Mouse (Mus musculus) limb, embryonic 13.5 days (tissue): ENCODE results near the gene Eml6. TPM values are rescaled to one million over a fixed set of nuclear protein-coding genes. Genes with fewer than 3 reads are reported as not detected.

Experiments
- ATAC-seq: fragments of 200-750 bp; cut with Nextera tagmentation; 2 replicates; pipeline ENCODE4 v1.8.0; 2017; ENCODE audit warnings: low read depth, moderate number of reproducible peaks, moderate TSS enrichment; ENCODE audit not compliant: low FRiP score
- H3K27ac ChIP-seq: fragments of 300-500 bp; sonication (generic); 2 replicates; pipeline ENCODE4 v1.5.1; 2015; ENCODE audit warnings: inconsistent platforms, mild to moderate bottlenecking, moderate library complexity
- H3K27me3 ChIP-seq: fragments of 300-500 bp; sonication (generic); 2 replicates; pipeline ENCODE4 v1.6.1; 2015; ENCODE audit warnings: mild to moderate bottlenecking, inconsistent platforms
- H3K36me3 ChIP-seq: fragments of 300-500 bp; sonication (generic); 2 replicates; pipeline ENCODE4 v1.6.1; 2015; ENCODE audit warnings: inconsistent platforms, mild to moderate bottlenecking, moderate library complexity
- H3K4me1 ChIP-seq: fragments of 300-500 bp; sonication (generic); 2 replicates; pipeline ENCODE4 v1.6.1; 2015; ENCODE audit warnings: inconsistent platforms
- H3K4me2 ChIP-seq: fragments of 300-500 bp; sonication (generic); replicated peaks from 2 replicates; pipeline ENCODE4 v1.6.1; 2015; ENCODE audit warnings: inconsistent platforms, mild to moderate bottlenecking, moderate library complexity
- H3K4me3 ChIP-seq: fragments of 300-500 bp; sonication (generic); 2 replicates; pipeline ENCODE4 v1.5.1; 2015; ENCODE audit warnings: moderate library complexity, mild to moderate bottlenecking, inconsistent platforms
- H3K9ac ChIP-seq: fragments of 300-500 bp; sonication (generic); 2 replicates; pipeline ENCODE4 v1.6.1; 2015; ENCODE audit warnings: mild to moderate bottlenecking, inconsistent platforms
- H3K9me3 ChIP-seq: fragments of 300-500 bp; sonication (generic); 2 replicates; pipeline ENCODE4 v1.6.1; 2016; ENCODE audit warnings: inconsistent platforms
- WGBS: fragments of 180-500 bp; shearing (Covaris S2); methylation state at CpG from one replicate; pipeline ENCODE4 v1.1.7; 2015; 5-methylcytosine and 5-hydroxymethylcytosine counted together
- polyA plus RNA-seq: library from polyadenylated mRNA; unstranded; fragments of >200 nt; fragmentation: Nextera tagmentation; extraction: Ambion mirVana; gene quantifications from 2 replicates; pipeline ENCODE4 v1.2.1, GENCODE M21; 2015

Eml6 gene
- polyA plus RNA-seq, 1 experiment from 2014 or later = 0.59 TPM

DNA sequence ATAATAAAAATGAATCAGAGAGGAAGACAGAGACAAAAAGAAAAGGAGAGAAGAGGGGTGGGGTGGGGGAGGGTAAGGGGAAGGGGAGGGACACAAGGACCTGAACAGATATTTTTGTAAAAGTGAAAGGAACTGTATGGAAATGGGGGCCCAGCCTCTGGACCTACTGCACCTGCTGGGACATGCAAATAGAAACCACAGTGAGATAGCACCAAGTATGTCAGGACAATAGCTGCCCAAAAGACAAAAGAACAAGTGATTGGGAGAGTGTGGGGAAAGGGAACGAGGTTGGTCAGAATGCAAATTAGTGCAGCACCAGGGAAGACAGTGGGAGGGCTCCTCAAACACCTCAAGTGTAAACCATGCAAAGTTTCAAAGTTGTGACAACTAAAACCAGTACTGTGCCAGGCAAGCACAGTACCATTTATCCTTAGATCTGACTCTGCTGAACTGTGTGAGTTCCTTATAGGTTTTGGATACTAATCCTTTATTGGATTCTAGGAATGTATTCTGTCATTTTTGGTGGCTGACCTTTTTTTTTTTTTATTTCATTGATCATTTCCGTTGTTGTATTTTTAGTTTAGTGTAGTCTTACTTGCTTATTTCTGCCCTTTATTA, 246.3 kb downstream of the Eml6 start:
- H3K36me3 ChIP-seq = no peaks in the 10 kb centered on the region
- no peaks in the 10 kb centered on the region for H3K9me3 ChIP-seq
- H3K27me3 ChIP-seq = no peaks in the 10 kb centered on the region
- ATAC-seq = no peak
- H3K4me2 ChIP-seq = no peak overlapping the region
- no peak overlapping the region for H3K27ac ChIP-seq
- H3K9ac ChIP-seq = no peak overlapping the region
- no peak overlapping the region for H3K4me3 ChIP-seq
- 48% methylated on average over 2 of the region's 2 CpGs for WGBS
- no peaks in the 10 kb centered on the region for H3K4me1 ChIP-seq

DNA sequence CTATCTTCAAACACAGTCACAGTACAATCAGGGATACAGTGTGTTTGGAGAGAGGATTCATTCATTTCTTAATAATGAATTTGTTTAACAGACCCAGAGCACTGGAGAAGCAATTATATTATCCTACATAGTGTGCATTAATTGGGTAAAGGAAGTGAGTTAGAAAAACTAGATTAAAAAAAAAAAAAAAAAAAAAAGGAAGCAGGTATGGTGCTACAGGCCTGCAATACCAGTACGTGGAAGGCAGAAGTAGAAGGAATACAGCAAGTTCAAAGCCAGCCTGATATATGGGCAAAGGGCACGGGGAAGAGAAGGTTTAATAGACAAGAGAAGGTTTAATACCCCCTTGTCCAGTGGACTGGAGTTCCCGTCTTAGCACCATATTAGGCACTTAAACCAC, 246.9 kb downstream of the Eml6 start:
- ATAC-seq = no peak
- H3K36me3 ChIP-seq = no peaks in the 10 kb centered on the region
- H3K4me2 ChIP-seq = no peak overlapping the region
- H3K4me1 ChIP-seq = no peaks in the 10 kb centered on the region
- 69% methylated on average over 3 of the region's 3 CpGs for WGBS
- no peak overlapping the region for H3K4me3 ChIP-seq
- H3K27ac ChIP-seq = no peak overlapping the region
- H3K9me3 ChIP-seq = no peaks in the 10 kb centered on the region
- H3K27me3 ChIP-seq = no peaks in the 10 kb centered on the region
- H3K9ac ChIP-seq = no peak overlapping the region

DNA sequence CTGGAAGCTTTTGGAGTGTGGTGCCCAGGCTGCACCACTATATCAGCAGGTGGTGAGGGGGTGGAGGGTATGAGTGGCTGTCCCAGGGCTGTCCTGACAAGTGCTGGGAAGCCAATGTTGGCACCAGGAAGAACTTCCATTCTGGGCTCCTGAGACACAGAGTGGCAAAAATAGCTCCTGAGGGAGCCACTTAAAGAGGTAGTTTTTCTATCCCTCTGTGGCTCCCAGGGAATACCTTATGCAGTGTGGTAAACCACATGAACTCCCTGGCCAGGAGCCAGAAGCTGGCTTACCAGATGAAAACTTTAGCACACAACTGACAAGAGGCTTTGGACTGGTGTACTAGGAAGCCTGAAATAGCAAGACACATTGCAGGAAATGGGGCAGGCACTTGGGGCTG, 247.9 kb downstream of the Eml6 start:
- H3K4me3 ChIP-seq = no peak overlapping the region
- H3K36me3 ChIP-seq = no peaks in the 10 kb centered on the region
- no peak overlapping the region for H3K9ac ChIP-seq
- H3K4me2 ChIP-seq = no peak overlapping the region
- H3K27ac ChIP-seq = no peak overlapping the region
- H3K4me1 ChIP-seq = no peaks in the 10 kb centered on the region
- ATAC-seq = no peak; the same call in 1 of the 2 replicates
- no peaks in the 10 kb centered on the region for H3K9me3 ChIP-seq
- H3K27me3 ChIP-seq = no peaks in the 10 kb centered on the region

- ATAC-seq = no peak; the same call in 1 of the 2 replicates
- WGBS = 67% methylated on average over 2 of the region's 2 CpGs
- H3K36me3 ChIP-seq = no peaks in the 10 kb centered on the region
- H3K27ac ChIP-seq = no peak overlapping the region
- no peaks in the 10 kb centered on the region for H3K9me3 ChIP-seq
- H3K27me3 ChIP-seq = no peaks in the 10 kb centered on the region
- no peak overlapping the region for H3K4me2 ChIP-seq
- H3K4me1 ChIP-seq = no peaks in the 10 kb centered on the region
- no peak overlapping the region for H3K9ac ChIP-seq
- H3K4me3 ChIP-seq = no peak overlapping the region
Observed at GRCm38 (mm10) chr11:29774760-29775159, 251.1 kb downstream of the Eml6 start.

DNA sequence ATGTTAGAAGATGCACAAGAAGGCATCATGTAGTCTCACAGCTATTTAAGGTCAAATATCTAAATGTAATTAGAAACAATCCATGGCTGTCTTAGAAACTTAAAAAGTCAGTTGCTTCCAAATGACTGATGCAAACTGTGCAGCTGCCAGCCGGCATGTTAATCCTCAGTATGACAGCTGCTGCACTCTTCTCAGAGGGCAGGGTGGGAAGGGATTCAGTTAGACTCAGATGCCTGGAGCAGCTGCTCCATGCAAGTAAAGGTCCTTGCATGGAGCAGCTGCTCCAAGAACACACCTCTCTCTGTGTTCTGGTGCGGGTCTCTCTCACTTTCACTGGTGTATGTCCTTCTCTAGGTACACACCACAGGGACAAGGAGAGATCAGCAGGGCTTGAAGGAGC, 251.5 kb downstream of the Eml6 start:
- no peak overlapping the region for H3K27ac ChIP-seq
- no peak overlapping the region for H3K4me2 ChIP-seq
- no peak overlapping the region for H3K4me3 ChIP-seq
- H3K27me3 ChIP-seq = no peaks in the 10 kb centered on the region
- no peaks in the 10 kb centered on the region for H3K4me1 ChIP-seq
- H3K36me3 ChIP-seq = no peaks in the 10 kb centered on the region
- H3K9ac ChIP-seq = no peak overlapping the region
- peak; percentile 80 for ATAC-seq
- no peaks in the 10 kb centered on the region for H3K9me3 ChIP-seq
- WGBS = 51% methylated on average over 2 of the region's 2 CpGs

- H3K9ac ChIP-seq = no peak overlapping the region
- no peak overlapping the region for H3K27ac ChIP-seq
- H3K4me1 ChIP-seq = no peaks in the 10 kb centered on the region
- H3K27me3 ChIP-seq = no peaks in the 10 kb centered on the region
- H3K36me3 ChIP-seq = no peaks in the 10 kb centered on the region
- WGBS = 95% methylated on average over 1 of the region's 1 CpGs
- no peak for ATAC-seq
- H3K4me2 ChIP-seq = no peak overlapping the region
- H3K9me3 ChIP-seq = no peaks in the 10 kb centered on the region
- H3K4me3 ChIP-seq = no peak overlapping the region
Observed at GRCm38 (mm10) chr11:29772279-29772678, 253.6 kb downstream of the Eml6 start.

DNA sequence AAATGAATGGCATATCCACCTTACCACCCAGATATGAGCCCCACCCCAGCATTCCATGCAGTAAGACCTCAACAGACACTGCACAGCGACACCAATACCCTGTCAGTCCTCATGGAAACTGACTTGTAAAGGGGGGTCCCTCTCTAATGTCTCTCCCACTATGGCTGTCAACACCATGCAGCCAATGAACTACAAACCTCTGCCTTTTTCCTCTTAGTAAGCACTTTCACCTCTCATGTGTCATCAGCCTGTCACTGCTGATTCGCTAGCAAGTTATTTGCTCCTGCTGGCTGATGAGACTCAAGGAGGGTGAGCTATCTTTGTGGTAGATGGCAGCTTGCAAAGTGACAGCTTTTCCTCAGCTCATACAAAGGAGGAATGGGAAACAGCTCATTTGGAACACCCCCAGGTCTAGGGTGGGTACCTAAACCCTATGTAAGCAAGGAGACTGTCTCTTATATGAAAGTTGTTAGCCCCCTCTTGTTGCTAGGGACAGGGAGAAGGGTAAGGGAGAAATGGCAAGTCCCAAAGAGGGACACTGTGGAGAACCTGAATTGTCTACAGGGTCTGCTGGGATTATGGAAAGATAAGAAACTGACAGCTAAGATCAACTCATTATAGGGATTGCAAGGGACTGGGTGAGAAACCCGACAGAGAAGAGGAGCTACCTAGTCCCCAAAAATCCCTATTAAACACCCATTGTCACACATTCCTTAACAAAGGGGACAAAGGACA, 255.0 kb downstream of the Eml6 start:
- no peak for ATAC-seq
- 74% methylated on average over 3 of the region's 3 CpGs for WGBS
- H3K27ac ChIP-seq = no peak overlapping the region
- no peaks in the 10 kb centered on the region for H3K9me3 ChIP-seq
- no peaks in the 10 kb centered on the region for H3K36me3 ChIP-seq
- H3K4me2 ChIP-seq = no peak overlapping the region
- H3K4me1 ChIP-seq = no peaks in the 10 kb centered on the region
- no peak overlapping the region for H3K4me3 ChIP-seq
- no peaks in the 10 kb centered on the region for H3K27me3 ChIP-seq
- no peak overlapping the region for H3K9ac ChIP-seq

GRCm38 (mm10) chr11:29768523-29768922, 257.3 kb downstream of the Eml6 start:
- H3K4me3 ChIP-seq = no peak overlapping the region

GRCm38 (mm10) chr11:29766313-29766982, 259.4 kb downstream of the Eml6 start:
- no peaks in the 10 kb centered on the region for H3K9me3 ChIP-seq
- WGBS = 79% methylated on average over 11 of the region's 11 CpGs
- H3K27ac ChIP-seq = no peak overlapping the region
- H3K4me2 ChIP-seq = no peak overlapping the region
- H3K4me3 ChIP-seq = no peak overlapping the region
- no peaks in the 10 kb centered on the region for H3K36me3 ChIP-seq
- H3K9ac ChIP-seq = no peak overlapping the region
- H3K27me3 ChIP-seq = no peaks in the 10 kb centered on the region
- no peaks in the 10 kb centered on the region for H3K4me1 ChIP-seq
- ATAC-seq = no peak

More at GRCm38 (mm10) chr11:29768523-29768922, 257.3 kb downstream of the Eml6 start:
- ATAC-seq = no peak
- no peaks in the 10 kb centered on the region for H3K36me3 ChIP-seq
- H3K4me1 ChIP-seq = no peaks in the 10 kb centered on the region
- H3K27me3 ChIP-seq = no peaks in the 10 kb centered on the region
- no peak overlapping the region for H3K9ac ChIP-seq
- no peak overlapping the region for H3K27ac ChIP-seq
- H3K4me2 ChIP-seq = no peak overlapping the region
- no peaks in the 10 kb centered on the region for H3K9me3 ChIP-seq

GRCm38 (mm10) chr11:29765063-29765462, 260.8 kb downstream of the Eml6 start:
- H3K27me3 ChIP-seq = no peaks in the 10 kb centered on the region
- no peak for ATAC-seq
- H3K4me1 ChIP-seq = no peaks in the 10 kb centered on the region
- no peak overlapping the region for H3K4me2 ChIP-seq
- no peaks in the 10 kb centered on the region for H3K36me3 ChIP-seq
- no peaks in the 10 kb centered on the region for H3K9me3 ChIP-seq
- WGBS = 70% methylated on average over 4 of the region's 4 CpGs
- no peak overlapping the region for H3K27ac ChIP-seq
- H3K9ac ChIP-seq = no peak overlapping the region
- H3K4me3 ChIP-seq = no peak overlapping the region

DNA sequence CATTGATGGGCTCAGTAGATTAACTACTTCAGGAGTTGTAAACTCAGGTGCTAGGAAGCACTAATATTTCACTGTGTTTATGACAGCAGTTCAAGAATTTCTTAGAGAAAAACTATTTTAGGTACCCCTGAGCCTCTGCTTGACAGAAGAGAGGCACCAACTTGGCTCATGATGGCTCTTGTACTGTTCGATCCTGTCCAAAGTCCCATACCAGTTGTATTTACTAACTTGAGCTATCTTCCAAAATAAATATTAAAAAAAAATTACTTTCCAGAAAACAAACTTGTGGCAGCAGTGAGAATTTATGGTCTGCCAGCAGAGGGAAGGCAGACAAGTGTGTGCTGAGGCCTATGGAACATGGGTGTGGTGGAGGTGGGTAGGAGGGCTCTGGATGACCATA, 263.1 kb downstream of the Eml6 start:
- ATAC-seq = no peak

DNA sequence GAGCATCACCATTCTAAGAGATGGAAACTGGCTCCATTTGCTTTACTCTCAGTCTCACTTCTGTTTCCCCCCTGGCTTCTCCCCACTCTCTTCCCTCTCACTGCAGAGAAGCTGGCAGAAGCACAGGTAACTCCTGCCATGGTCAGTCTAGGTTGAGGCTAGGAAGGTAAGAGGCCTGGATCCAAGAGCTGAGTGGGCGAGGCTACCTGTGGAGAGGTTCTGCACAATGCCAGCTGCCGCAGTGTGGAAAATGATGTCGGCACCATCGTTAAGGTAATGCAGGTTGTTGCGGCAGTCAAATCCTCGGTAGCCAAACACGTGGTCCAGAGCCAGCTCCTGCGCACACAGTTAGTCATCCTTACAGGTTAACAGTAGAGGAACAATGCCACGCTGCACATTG, 264.4 kb downstream of the Eml6 start:
- WGBS = 89% methylated on average over 9 of the region's 9 CpGs
- ATAC-seq = no peak
- Histone ChIP-seq H3K36me3 (no peaks in the 10 kb centered on the region), H3K27ac (no peak overlapping the region), H3K9me3 (no peaks in the 10 kb centered on the region), H3K9ac (no peak overlapping the region), H3K4me2 (no peak overlapping the region), H3K27me3 (no peaks in the 10 kb centered on the region), H3K4me3 (no peak overlapping the region), H3K4me1 (no peaks in the 10 kb centered on the region)

More for the DNA sequence above, 263.1 kb downstream of the Eml6 start:
- Histone ChIP-seq H3K27me3 (no peaks in the 10 kb centered on the region), H3K4me3 (no peak overlapping the region), H3K4me2 (no peak overlapping the region), H3K9me3 (no peaks in the 10 kb centered on the region), H3K36me3 (no peaks in the 10 kb centered on the region), H3K27ac (no peak overlapping the region), H3K9ac (no peak overlapping the region), H3K4me1 (no peaks in the 10 kb centered on the region)
- 91% methylated on average over 1 of the region's 1 CpGs for WGBS
